Mouse (Mus musculus): ENCODE measurements around the gene Sbf1.

DNA sequence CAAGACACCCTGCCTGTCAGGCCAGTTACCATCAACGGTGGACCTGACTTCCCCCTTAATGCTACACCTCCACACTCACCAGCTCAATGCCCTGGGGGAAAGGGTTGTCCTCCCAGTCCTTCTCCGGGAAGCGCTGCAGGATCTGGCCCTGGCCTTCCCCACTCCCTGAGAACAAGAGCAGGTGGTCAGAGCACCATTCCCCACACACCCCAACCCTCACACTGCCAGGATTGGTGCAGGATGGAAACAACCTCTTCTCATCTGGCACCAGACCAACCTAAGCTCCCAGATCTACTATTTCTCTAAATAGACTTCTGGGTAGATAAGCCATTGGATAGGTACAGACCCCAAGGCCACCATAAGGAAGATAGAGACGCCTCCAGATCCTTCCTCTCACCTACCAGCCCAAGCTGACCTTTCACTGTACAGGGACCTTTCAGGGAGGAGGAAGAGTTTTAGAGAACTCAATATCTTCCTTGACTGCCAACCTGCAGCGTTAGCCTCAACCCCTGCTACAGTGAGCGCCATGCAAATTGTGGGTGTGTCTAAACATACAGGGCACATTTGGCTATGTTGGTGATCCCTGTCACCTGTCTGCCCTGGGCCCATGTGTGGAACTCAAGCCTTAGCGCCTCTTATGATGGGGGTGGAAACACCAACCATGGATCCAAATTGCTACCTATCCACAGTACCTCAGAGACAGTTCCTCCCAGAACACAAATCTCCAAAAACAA lies 6.5 kb downstream of the Sbf1 start:
- TF ChIP-seq CTCF (IDR thresholded peaks at IDR 0.05; ENCODE audit: extremely low read depth, insufficient read depth, insufficient read length, insufficient replicate concordance) (no peak), POLR2A (IDR thresholded peaks at IDR 0.05; ENCODE audit: low read depth, low read length) (no peak)
